Mouse (Mus musculus) stomach, postnatal 0 days (tissue): ENCODE data around the gene Zbtb45. TPM values are rescaled to one million over a fixed set of nuclear protein-coding genes. Genes with fewer than 3 reads are reported as not detected.

ENCODE experiments used
- ATAC-seq: fragments of 200-750 bp; cut with Nextera tagmentation; 2 replicates; pipeline ENCODE4 v1.8.0; 2017; ENCODE audit not compliant: low FRiP score, low TSS enrichment
- DNase-seq: peaks from one replicate; pipeline ENCODE4 v3.0.0-alpha.2; 2016; ENCODE audit warnings: low spot score
- H3K27ac ChIP-seq: fragments of 300-500 bp; sonication (generic); replicated peaks from 2 replicates; pipeline ENCODE4 v1.5.1; 2014; ENCODE audit warnings: mild to moderate bottlenecking, control low read depth
- H3K27me3 ChIP-seq: fragments of 300-500 bp; sonication (generic); 2 replicates; pipeline ENCODE4 v1.6.1; 2014; ENCODE audit warnings: low read length; ENCODE audit not compliant: control insufficient read depth, insufficient read depth
- H3K36me3 ChIP-seq: fragments of 300-500 bp; sonication (generic); 2 replicates; pipeline ENCODE4 v1.6.1; 2014; ENCODE audit warnings: low read length, mixed read lengths; ENCODE audit not compliant: control insufficient read depth, insufficient read depth
- H3K4me1 ChIP-seq: fragments of 300-500 bp; sonication (generic); replicated peaks from 2 replicates; pipeline ENCODE4 v1.6.1; 2014; ENCODE audit warnings: antibody characterized with exemption; ENCODE audit not compliant: control insufficient read depth, insufficient read depth
- H3K4me2 ChIP-seq: fragments of 300-500 bp; sonication (generic); replicated peaks from 2 replicates; pipeline ENCODE4 v1.6.1; 2014; ENCODE audit warnings: low read depth, mild to moderate bottlenecking, control low read depth, moderate library complexity
- H3K4me3 ChIP-seq: fragments of 300-500 bp; sonication (generic); 2 replicates; pipeline ENCODE4 v1.5.1; 2014; ENCODE audit warnings: low read depth, low read length, control low read depth
- H3K9ac ChIP-seq: fragments of 300-500 bp; sonication (generic); 2 replicates; pipeline ENCODE4 v1.6.1; 2014; ENCODE audit warnings: mild to moderate bottlenecking, low read length, control low read depth, mixed read lengths
- H3K9me3 ChIP-seq: fragments of 300-500 bp; sonication (generic); 2 replicates; pipeline ENCODE4 v1.6.1; 2016; ENCODE audit warnings: low read length; ENCODE audit not compliant: control insufficient read depth
- CTCF ChIP-seq: IDR thresholded peaks from 2 replicates; pipeline ENCODE4 v1.5.1; 2016; ENCODE audit warnings: antibody characterized with exemption, low read depth, mild to moderate bottlenecking, moderate library complexity
- EP300 ChIP-seq: optimal IDR thresholded peaks from 2 replicates; pipeline ENCODE3; 2016; ENCODE audit warnings: antibody characterized with exemption
- WGBS: fragments of 180-500 bp; shearing (Covaris S2); extraction: QIAGEN DNeasy Blood & Tissue Kit; methylation state at CpG from one replicate; pipeline ENCODE4 v1.1.7; 2014; 5-methylcytosine and 5-hydroxymethylcytosine counted together
- polyA plus RNA-seq: library from polyadenylated mRNA; unstranded; fragments of >200 nt; fragmentation: Nextera tagmentation; extraction: Ambion mirVana; gene quantifications from 2 replicates; pipeline ENCODE4 v1.2.1, GENCODE M21; 2015

Zbtb45 gene
- polyA plus RNA-seq, 1 experiment from 2014 or later: 9.5 TPM

DNA sequence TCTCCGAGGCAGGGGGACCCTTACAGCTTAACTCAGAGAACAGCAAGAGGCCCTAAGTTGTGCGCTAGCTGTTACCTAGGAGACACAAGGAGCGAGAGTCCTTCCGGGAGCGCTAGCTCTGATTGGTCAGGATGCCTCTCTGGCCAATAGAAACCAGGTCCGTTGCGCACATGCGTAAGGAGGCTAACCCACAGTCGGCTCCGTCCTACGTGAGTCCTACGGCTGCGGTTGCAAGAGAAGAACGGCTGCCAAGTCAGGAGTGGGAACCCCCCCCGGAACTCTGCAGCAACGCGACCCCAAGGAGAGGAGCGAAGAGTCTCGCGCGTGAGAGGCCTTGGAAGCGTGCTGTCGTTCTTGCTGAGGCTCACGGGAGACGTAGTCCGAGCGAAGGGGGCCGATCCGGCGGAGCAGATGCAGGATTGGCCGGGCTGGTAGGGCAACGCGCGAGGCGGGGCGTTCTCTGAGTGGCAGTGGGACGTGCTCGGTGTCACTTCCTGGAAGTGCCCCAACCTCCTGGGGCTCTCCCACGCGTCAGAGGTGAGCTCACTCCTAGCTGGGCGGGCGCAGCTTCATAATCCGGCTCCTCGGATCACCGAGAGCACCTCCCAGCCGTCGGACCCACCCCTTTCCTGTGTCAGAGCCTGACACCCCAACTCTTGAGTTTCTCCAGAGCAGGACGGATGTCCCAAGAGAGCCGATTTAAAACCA is 32.0 kb downstream of the Zbtb45 start, which contains the start of gene Zfp446:
Zfp446 (plus strand) TSS at position 167 of the 708 bp plus-strand sequence.
- H3K4me1 ChIP-seq: no peaks in the 10 kb centered on the region
- ATAC-seq (peak; percentile 99), DNase-seq (peak; percentile 99)
- WGBS: under 1% methylated on average over 49 of the region's 49 CpGs
- H3K36me3 ChIP-seq: no peaks in the 10 kb centered on the region; the same call in 1 of the 2 replicates
- H3K4me3 ChIP-seq: peak within 1 kb of the TSS; percentile 66
- peak within 1 kb of the TSS; percentile 89 for H3K27ac ChIP-seq
- H3K4me2 ChIP-seq: peak within 1 kb of the TSS; percentile 66
- no peaks in the 10 kb centered on the region for H3K27me3 ChIP-seq
- H3K9me3 ChIP-seq: no peaks in the 10 kb centered on the region
- peak within 1 kb of the TSS; percentile 70 for H3K9ac ChIP-seq
- 0 out of 2 replicates have a peak, but pooled peaks have one; percentile 3 for TF ChIP-seq CTCF
- no peak for TF ChIP-seq EP300

- ATAC-seq: no peak
- no peak for DNase-seq
- peaks cover 27% of the 10 kb centered on the region for H3K36me3 ChIP-seq
Measured at GRCm38 (mm10) chr7:12970906-12971305, 38.9 kb downstream of the Zbtb45 start.

GRCm38 (mm10) chr7:12966104-12966845 is 43.6 kb downstream of the Zbtb45 start:
- ATAC-seq: peak; percentile 57
- Histone ChIP-seq H3K36me3 (peaks cover 21% of the 10 kb centered on the region), H3K4me2 (peak overlapping the region; percentile 95), H3K4me1 (no peaks in the 10 kb centered on the region), H3K4me3 (peak overlapping the region; percentile 91), H3K27me3 (no peaks in the 10 kb centered on the region), H3K9me3 (no peaks in the 10 kb centered on the region), H3K27ac (peak overlapping the region; percentile 86), H3K9ac (peak overlapping the region; percentile 84)
- peak; percentile 76 for DNase-seq
- TF ChIP-seq CTCF (no peak), EP300 (no peak)
- under 1% methylated on average over 26 of the region's 29 CpGs for WGBS

More at GRCm38 (mm10) chr7:12970906-12971305, 38.9 kb downstream of the Zbtb45 start:
- TF ChIP-seq EP300 (no peak), CTCF (no peak)
- Histone ChIP-seq H3K9me3 (no peaks in the 10 kb centered on the region), H3K4me2 (no peak overlapping the region), H3K4me1 (no peaks in the 10 kb centered on the region), H3K4me3 (no peak overlapping the region), H3K9ac (no peak overlapping the region), H3K27me3 (no peaks in the 10 kb centered on the region), H3K27ac (no peak overlapping the region)
- WGBS: 94% methylated on average over 25 of the region's 25 CpGs

DNA sequence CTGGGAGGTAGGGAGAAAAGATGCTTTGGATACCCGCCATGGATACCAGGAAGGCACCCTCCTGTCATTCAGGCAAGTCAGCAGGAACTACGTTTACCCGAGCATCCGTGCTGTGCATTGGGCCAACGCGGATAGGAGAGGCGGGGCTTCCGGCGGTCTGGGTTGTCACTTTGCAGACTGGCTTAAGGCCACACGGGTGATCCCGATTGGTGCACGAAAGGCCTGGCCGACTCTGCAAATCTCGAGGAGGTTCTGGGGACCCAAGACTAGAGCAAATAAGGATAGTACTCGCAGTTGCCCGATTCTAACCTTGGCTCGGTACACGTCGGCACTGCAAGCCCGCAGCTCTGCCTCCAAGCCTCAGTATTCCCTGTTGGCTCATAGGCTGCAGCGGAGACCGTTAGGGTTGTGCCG is 44.1 kb downstream of the Zbtb45 start, which contains the start of gene Zfp324:
Zfp324 (plus strand) TSS at position 161 of the 414 bp plus-strand sequence.
- Histone ChIP-seq H3K27me3 (no peaks in the 10 kb centered on the region), H3K9ac (peak within 1 kb of the TSS; percentile 84), H3K4me3 (peak within 1 kb of the TSS; percentile 91), H3K4me1 (no peaks in the 10 kb centered on the region), H3K9me3 (no peaks in the 10 kb centered on the region), H3K36me3 (peaks cover 15% of the 10 kb centered on the region), H3K27ac (peak within 1 kb of the TSS; percentile 86), H3K4me2 (peak within 1 kb of the TSS; percentile 95)
- DNase-seq (peak; percentile 89), ATAC-seq (peak; percentile 90)
- TF ChIP-seq CTCF (no peak), EP300 (no peak)
- under 1% methylated on average over 23 of the region's 23 CpGs for WGBS

GRCm38 (mm10) chr7:12961511-12962141 is 48.2 kb downstream of the Zbtb45 start:
- peak; percentile 77 for ATAC-seq

More at GRCm38 (mm10) chr7:12961511-12962141, 48.2 kb downstream of the Zbtb45 start:
- H3K9me3 ChIP-seq: no peaks in the 10 kb centered on the region
- no peak for TF ChIP-seq EP300
- TF ChIP-seq CTCF: no peak
- H3K36me3 ChIP-seq: no peaks in the 10 kb centered on the region
- peak overlapping the region; percentile 37 for H3K4me3 ChIP-seq
- peak overlapping the region; percentile 65 for H3K27ac ChIP-seq
- 2% methylated on average over 29 of the region's 29 CpGs for WGBS
- H3K4me2 ChIP-seq: peak overlapping the region; percentile 59
- H3K4me1 ChIP-seq: no peaks in the 10 kb centered on the region
- H3K27me3 ChIP-seq: no peaks in the 10 kb centered on the region
- DNase-seq: peak; percentile 65
- H3K9ac ChIP-seq: peak overlapping the region; percentile 51
